Mouse (Mus musculus) midbrain, embryonic 15.5 days (tissue): ENCODE results near the gene Parva. TPM values are rescaled to one million over a fixed set of nuclear protein-coding genes. Genes with fewer than 3 reads are reported as not detected.
A peak's percentile ranks its signal among the peaks of the same experiment; 100 is the strongest.

Experiments
- ATAC-seq: fragments of 200-750 bp; cut with Nextera tagmentation; replicated peaks from 2 replicates; pipeline ENCODE4 v1.8.0; 2017; ENCODE audit warnings: moderate TSS enrichment
- H3K27ac ChIP-seq: fragments of 300-500 bp; sonication (generic); 2 replicates; pipeline ENCODE4 v1.5.1; 2015; ENCODE audit warnings: mild to moderate bottlenecking, inconsistent platforms
- H3K27me3 ChIP-seq: fragments of 300-500 bp; sonication (generic); replicated peaks from 2 replicates; pipeline ENCODE4 v1.6.1; 2015; ENCODE audit warnings: inconsistent platforms
- H3K36me3 ChIP-seq: fragments of 300-500 bp; sonication (generic); replicated peaks from 2 replicates; pipeline ENCODE4 v1.6.1; 2015; ENCODE audit warnings: inconsistent platforms
- H3K4me1 ChIP-seq: fragments of 300-500 bp; sonication (generic); 2 replicates; pipeline ENCODE4 v1.6.1; 2015; ENCODE audit warnings: inconsistent platforms
- H3K4me2 ChIP-seq: fragments of 300-500 bp; sonication (generic); 2 replicates; pipeline ENCODE4 v1.6.1; 2015; ENCODE audit warnings: inconsistent platforms, mild to moderate bottlenecking, moderate library complexity
- H3K4me3 ChIP-seq: fragments of 300-500 bp; sonication (generic); 2 replicates; pipeline ENCODE4 v1.5.1; 2015; ENCODE audit warnings: mild to moderate bottlenecking, inconsistent platforms
- H3K9ac ChIP-seq: fragments of 300-500 bp; sonication (generic); 2 replicates; pipeline ENCODE4 v1.6.1; 2015; ENCODE audit warnings: mild to moderate bottlenecking, inconsistent platforms
- H3K9me3 ChIP-seq: fragments of 300-500 bp; sonication (generic); 2 replicates; pipeline ENCODE4 v1.6.1; 2016; ENCODE audit warnings: inconsistent platforms
- WGBS: fragments of 180-500 bp; shearing (Covaris S2); methylation state at CpG from one replicate; pipeline ENCODE4 v1.1.7; 2015; ENCODE audit warnings: mixed read lengths; 5-methylcytosine and 5-hydroxymethylcytosine counted together
- polyA plus RNA-seq: library from polyadenylated mRNA; unstranded; fragments of >200 nt; fragmentation: Nextera tagmentation; extraction: Ambion mirVana; gene quantifications from 2 replicates; pipeline ENCODE4 v1.2.1, GENCODE M21; 2015

The Parva gene
- 23.9 and 25.7 TPM in 2 replicates for polyA plus RNA-seq

DNA sequence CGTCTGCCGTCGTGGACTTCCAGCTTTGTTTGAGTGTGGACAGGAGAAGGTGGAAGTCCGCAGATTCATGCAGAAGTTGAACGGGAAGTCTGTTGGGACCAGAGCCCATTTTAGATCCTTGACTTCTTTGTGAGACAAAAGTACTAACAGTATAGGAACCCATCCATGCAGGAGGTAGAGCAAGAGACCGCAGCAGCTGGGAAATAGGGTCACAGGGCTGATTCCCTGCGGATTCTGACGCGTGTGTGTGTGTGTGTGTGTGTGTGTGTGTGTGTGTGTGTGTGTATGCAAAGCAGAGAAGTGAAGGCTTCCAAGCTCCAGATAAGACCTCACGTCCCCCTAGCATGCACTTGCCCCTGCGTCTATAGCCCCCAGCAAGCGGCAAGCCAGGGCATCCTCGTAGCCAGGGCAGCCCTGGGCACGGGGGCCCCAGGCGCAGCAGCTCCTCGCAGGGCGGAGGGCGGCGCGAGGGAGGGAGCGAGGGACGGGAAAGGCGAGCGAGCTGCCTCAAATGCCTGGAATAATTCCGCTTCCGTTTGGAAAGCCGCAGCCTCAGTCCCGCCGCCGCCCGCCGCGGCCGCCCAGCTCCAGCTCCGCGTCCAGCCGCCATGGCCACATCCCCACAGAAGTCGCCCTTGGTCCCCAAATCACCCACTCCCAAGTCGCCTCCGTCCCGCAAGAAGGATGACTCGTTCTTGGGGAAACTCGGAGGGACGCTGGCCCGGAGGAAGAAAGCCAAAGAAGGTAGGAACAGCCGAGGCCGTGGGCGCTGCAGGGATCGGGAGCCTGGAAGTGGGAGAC, at the start of gene Parva:
Gene Parva, plus strand, starts transcription at position 149 of the 801 bp plus-strand sequence.
- Histone ChIP-seq H3K36me3 (no peaks in the 10 kb centered on the region), H3K9me3 (no peaks in the 10 kb centered on the region), H3K4me1 (peaks cover 16% of the 10 kb centered on the region), H3K4me2 (peak within 1 kb of the TSS; percentile 95), H3K27ac (peak within 1 kb of the TSS; percentile 80), H3K9ac (peak within 1 kb of the TSS; percentile 68), H3K4me3 (peak within 1 kb of the TSS; percentile 69), H3K27me3 (no peaks in the 10 kb centered on the region)
- WGBS: 2% methylated on average over 49 of the region's 49 CpGs
- ATAC-seq: peak; percentile 86

- no peak overlapping the region for H3K4me2 ChIP-seq
- H3K4me1 ChIP-seq: no peaks in the 10 kb centered on the region
- ATAC-seq: no peak
- WGBS: 86% methylated on average over 5 of the region's 5 CpGs
- no peaks in the 10 kb centered on the region; the same call in 1 of the 2 replicates for H3K27me3 ChIP-seq
- H3K4me3 ChIP-seq: no peak overlapping the region
- no peaks in the 10 kb centered on the region for H3K36me3 ChIP-seq
- H3K9me3 ChIP-seq: no peaks in the 10 kb centered on the region
- no peak overlapping the region for H3K27ac ChIP-seq
- no peak overlapping the region for H3K9ac ChIP-seq
Observed at GRCm38 (mm10) chr7:112378056-112378455, 49.2 kb upstream of the Parva start.

GRCm38 (mm10) chr7:112378476-112378875, 48.8 kb upstream of the Parva start:
- H3K36me3 ChIP-seq: no peaks in the 10 kb centered on the region
- no peak overlapping the region for H3K4me2 ChIP-seq
- no peak overlapping the region for H3K4me3 ChIP-seq
- no peaks in the 10 kb centered on the region; the same call in 1 of the 2 replicates for H3K27me3 ChIP-seq
- H3K4me1 ChIP-seq: no peaks in the 10 kb centered on the region
- H3K9ac ChIP-seq: no peak overlapping the region
- H3K27ac ChIP-seq: no peak overlapping the region
- WGBS: 83% methylated on average over 5 of the region's 5 CpGs
- H3K9me3 ChIP-seq: no peaks in the 10 kb centered on the region
- ATAC-seq: no peak

DNA sequence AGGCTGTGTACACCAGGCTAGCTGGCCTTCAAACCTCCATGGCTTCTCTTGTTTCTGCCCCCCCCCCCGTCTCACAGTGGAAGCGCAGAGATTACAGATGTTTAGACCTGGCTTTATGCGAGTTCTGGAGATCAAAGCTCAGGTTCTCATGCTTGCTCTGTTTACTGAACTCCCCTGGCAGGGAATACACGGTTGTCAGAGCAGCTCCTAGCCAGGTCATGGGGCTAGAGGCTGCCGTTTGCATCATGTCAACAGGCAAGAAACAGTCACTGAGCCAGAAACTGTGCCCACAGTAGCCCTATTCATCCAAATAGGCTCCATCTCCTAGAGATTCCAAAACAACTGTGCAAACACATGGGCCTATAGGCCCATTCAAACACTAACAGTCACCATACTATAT, 40.8 kb upstream of the Parva start:
- no peak for ATAC-seq
- Histone ChIP-seq H3K9me3 (no peaks in the 10 kb centered on the region), H3K9ac (no peak overlapping the region), H3K27ac (no peak overlapping the region), H3K4me2 (no peak overlapping the region), H3K4me3 (no peak overlapping the region), H3K27me3 (no peaks in the 10 kb centered on the region), H3K36me3 (no peaks in the 10 kb centered on the region), H3K4me1 (peaks cover 21% of the 10 kb centered on the region)
- 71% methylated on average over 5 of the region's 5 CpGs for WGBS

DNA sequence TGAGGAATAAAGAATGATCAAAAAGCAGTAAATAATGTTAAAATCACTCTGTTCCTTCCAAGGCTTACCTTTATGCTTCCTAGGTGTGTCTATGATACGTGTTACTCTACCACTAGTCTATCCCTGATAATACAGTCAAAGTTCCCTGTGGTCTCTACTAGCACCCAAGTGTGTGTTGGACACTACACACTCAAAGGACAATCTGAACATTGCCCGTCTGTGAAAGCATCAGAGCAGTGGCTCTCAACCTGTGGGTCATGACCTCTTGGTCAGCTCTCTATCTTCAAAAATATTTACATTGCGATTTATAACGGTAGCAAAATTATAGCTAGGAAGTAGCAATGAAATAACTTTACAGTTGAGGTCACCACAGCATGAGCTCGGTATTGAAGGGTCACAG, 39.4 kb upstream of the Parva start:
- Histone ChIP-seq H3K9ac (no peak overlapping the region), H3K36me3 (no peaks in the 10 kb centered on the region), H3K9me3 (no peaks in the 10 kb centered on the region), H3K27me3 (no peaks in the 10 kb centered on the region), H3K27ac (no peak overlapping the region), H3K4me3 (no peak overlapping the region), H3K4me2 (no peak overlapping the region), H3K4me1 (peaks cover 21% of the 10 kb centered on the region)
- WGBS: 87% methylated on average over 5 of the region's 5 CpGs
- no peak for ATAC-seq

DNA sequence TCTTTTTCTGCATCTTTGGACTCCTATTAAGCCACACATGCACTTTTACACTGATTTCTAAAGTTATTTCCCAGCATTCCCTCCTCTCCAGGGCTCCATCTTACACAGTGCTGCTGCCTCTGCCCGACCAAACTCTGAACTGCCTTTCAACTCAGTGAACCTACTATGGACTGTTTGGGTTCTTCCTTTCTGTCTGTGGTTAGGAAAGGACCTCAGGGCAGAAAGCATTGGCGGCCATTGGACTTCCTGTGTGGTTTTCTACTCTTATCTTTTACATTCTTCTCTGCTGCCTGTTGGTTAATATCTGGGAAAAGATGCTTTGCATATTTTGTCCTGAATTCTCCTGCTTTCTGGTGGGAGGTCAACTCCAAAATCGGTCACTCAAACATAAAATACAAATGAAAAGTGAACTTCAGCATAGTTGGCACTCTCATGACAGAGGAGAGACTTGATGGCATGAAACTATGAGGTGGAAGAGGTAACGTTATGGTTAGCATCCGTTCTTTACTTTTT, 38.9 kb upstream of the Parva start:
- Histone ChIP-seq H3K27me3 (no peaks in the 10 kb centered on the region), H3K36me3 (no peaks in the 10 kb centered on the region), H3K4me1 (peaks cover 21% of the 10 kb centered on the region), H3K27ac (no peak overlapping the region), H3K4me2 (no peak overlapping the region), H3K9me3 (no peaks in the 10 kb centered on the region), H3K9ac (no peak overlapping the region), H3K4me3 (no peak overlapping the region)
- 89% methylated on average over 5 of the region's 5 CpGs for WGBS
- no peak for ATAC-seq

- Histone ChIP-seq H3K4me1 (peaks cover 21% of the 10 kb centered on the region), H3K4me2 (no peak overlapping the region), H3K9me3 (no peaks in the 10 kb centered on the region), H3K27me3 (no peaks in the 10 kb centered on the region), H3K4me3 (no peak overlapping the region), H3K9ac (no peak overlapping the region), H3K27ac (peak overlapping the region; percentile 62), H3K36me3 (no peaks in the 10 kb centered on the region)
- WGBS: 39% methylated on average over 6 of the region's 6 CpGs
- peak; percentile 78 for ATAC-seq
Observed at GRCm38 (mm10) chr7:112389611-112390251, 37.6 kb upstream of the Parva start.

DNA sequence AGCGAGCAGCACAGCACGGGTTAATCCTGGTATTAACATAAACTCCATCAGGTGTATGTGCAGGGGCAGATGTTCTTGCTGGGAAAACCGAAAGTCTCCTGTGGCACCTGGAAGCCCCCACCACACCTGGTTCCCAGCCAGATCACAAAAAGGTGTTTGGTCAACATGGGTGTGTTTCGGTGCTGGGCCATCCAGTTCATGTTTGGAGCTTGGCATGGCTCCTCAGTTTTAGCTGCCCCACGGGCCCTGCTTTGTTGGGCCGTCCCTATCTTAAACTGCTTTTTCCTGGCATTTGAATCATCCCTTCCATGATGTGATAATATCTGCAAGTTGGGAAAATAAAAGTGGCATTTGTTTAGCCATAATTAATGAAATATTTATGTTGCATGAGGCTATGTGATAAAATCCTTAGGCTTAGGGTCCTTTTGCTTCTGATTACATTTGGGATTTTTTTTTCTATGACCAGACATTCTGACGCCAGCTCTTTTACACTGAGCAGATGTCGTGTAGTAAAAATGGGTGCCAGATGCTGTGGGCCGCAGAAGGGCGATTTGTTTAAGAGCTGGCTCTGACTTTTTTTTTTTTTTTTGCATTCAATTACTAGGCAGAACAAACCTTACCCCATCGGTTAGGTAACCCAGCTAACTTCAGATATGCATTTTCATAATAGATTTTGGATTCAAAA, 36.9 kb upstream of the Parva start:
- no peaks in the 10 kb centered on the region for H3K27me3 ChIP-seq
- H3K27ac ChIP-seq: peak overlapping the region; percentile 62
- 0 out of 2 replicates have a peak overlapping the region, but pooled peaks have one; percentile 9 for H3K4me2 ChIP-seq
- H3K36me3 ChIP-seq: no peaks in the 10 kb centered on the region
- ATAC-seq: peak; percentile 59; the same call in 1 of the 2 replicates
- H3K9ac ChIP-seq: no peak overlapping the region
- no peaks in the 10 kb centered on the region for H3K9me3 ChIP-seq
- peaks cover 21% of the 10 kb centered on the region for H3K4me1 ChIP-seq
- WGBS: 21% methylated on average over 11 of the region's 11 CpGs
- no peak overlapping the region for H3K4me3 ChIP-seq

- no peak overlapping the region for H3K9ac ChIP-seq
- 30% methylated on average over 6 of the region's 6 CpGs for WGBS
- H3K27me3 ChIP-seq: no peaks in the 10 kb centered on the region
- H3K36me3 ChIP-seq: no peaks in the 10 kb centered on the region
- peak overlapping the region; percentile 62 for H3K27ac ChIP-seq
- H3K9me3 ChIP-seq: no peaks in the 10 kb centered on the region
- no peak overlapping the region for H3K4me3 ChIP-seq
- H3K4me1 ChIP-seq: peaks cover 21% of the 10 kb centered on the region
- ATAC-seq: peak; percentile 34; the same call in 1 of the 2 replicates
- H3K4me2 ChIP-seq: 0 out of 2 replicates have a peak overlapping the region, but pooled peaks have one; percentile 9
Observed at GRCm38 (mm10) chr7:112390937-112391605, 36.2 kb upstream of the Parva start.

DNA sequence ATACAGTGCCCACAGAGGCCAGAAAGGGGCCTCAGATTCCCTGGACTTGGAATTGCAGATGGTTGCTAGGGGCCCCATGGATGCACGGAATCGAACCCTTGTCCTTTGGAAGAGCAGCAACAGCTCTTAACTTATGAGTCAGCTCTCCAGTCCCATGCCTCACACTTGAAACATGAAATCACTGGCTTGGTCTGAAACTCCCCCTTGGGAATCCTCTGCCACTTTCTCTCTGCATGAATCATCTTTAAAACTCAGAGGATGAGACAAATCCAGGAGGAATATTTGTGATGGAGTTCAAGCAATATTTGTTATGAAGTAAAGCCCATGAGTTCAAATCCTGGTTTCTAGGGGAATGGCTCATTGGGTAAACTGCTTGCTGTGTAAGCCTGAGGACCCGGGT, 29.5 kb upstream of the Parva start:
- Histone ChIP-seq H3K36me3 (no peaks in the 10 kb centered on the region), H3K27ac (no peak overlapping the region), H3K9ac (no peak overlapping the region), H3K4me3 (no peak overlapping the region), H3K4me2 (no peak overlapping the region), H3K4me1 (no peaks in the 10 kb centered on the region), H3K27me3 (no peaks in the 10 kb centered on the region), H3K9me3 (no peaks in the 10 kb centered on the region)
- no peak for ATAC-seq
- WGBS: 88% methylated on average over 3 of the region's 3 CpGs

DNA sequence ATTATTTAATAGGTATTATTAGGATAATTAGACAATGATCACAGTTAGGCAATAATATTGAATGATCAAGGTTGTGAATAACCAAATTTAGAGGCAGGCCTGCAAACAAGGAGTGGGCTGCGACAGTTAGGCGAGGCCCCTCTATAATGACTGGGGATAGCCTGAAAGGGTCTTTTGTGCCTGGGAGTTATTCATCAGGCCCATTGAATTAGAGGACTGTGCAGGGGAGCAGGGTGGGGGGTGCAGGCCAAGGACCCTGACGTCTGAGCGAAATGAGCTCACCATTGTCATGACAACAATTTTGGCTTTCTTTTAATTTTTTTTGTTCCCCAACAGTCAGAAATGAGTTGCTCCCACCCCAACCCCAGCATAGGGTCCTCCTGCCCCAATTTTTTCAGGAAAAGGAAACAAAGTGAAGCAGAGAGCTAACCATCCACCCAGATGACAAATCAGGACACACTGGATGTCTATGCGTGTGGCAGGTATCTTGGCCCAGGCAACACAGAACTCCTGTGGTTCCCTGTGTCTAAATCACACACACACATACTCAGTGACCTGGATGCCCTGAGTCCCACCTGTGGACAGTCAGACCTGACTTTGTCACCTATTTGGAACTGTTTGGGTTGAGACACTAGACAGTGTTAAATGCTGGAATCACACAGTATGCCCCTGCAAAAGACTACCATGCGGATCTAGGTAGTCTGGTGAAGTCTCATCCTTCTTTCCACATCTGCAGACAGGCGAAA, 27.7 kb upstream of the Parva start:
- Histone ChIP-seq H3K9me3 (no peaks in the 10 kb centered on the region), H3K4me1 (no peaks in the 10 kb centered on the region), H3K4me2 (no peak overlapping the region), H3K27ac (no peak overlapping the region), H3K9ac (no peak overlapping the region), H3K27me3 (no peaks in the 10 kb centered on the region), H3K36me3 (no peaks in the 10 kb centered on the region), H3K4me3 (no peak overlapping the region)
- 44% methylated on average over 7 of the region's 7 CpGs for WGBS
- ATAC-seq: peak; percentile 48; the same call in 1 of the 2 replicates
